Mouse (Mus musculus): ENCODE data around the gene Prap1.

- TF ChIP-seq POLR2A (IDR thresholded peaks at IDR 0.05; ENCODE audit: insufficient read length, low read depth) (no peak), POLR2AphosphoS2 (IDR thresholded peaks at IDR 0.05; ENCODE audit: insufficient read length, low read depth) (no peak), SRF (IDR thresholded peaks at IDR 0.05; ENCODE audit: control insufficient read depth, insufficient read length, low read depth) (no peak), TCF12 (IDR thresholded peaks at IDR 0.05; ENCODE audit: insufficient read depth, poor library complexity, severe bottlenecking) (no peak), MAX (IDR thresholded peaks at IDR 0.05; ENCODE audit: low read depth) (no peak)
These were observed 12.6 kb upstream of the Prap1 start for GRCm38 (mm10) chr7:140080503-140081156.

All from myocyte (in vitro differentiated cells).